Mouse (Mus musculus) liver, embryonic 14.5 days (tissue): ENCODE results near the gene Pik3ap1. TPM values are rescaled to one million over a fixed set of nuclear protein-coding genes. Genes with fewer than 3 reads are reported as not detected.

ENCODE experiments used
- ATAC-seq: fragments of 200-750 bp; cut with Nextera tagmentation; 2 replicates; pipeline ENCODE4 v1.8.0; 2017; ENCODE audit warnings: moderate number of reproducible peaks, mild to moderate bottlenecking, moderate library complexity; ENCODE audit not compliant: insufficient read depth
- DNase-seq, 3 experiments: peaks; one replicate each; pipeline ENCODE4 v3.0.0-alpha.2; 2012 to 2013; ENCODE audit warnings: low read depth in 3 of 3, low spot score in 3 of 3
- H3K27ac ChIP-seq: fragments of 300-500 bp; sonication (generic); 2 replicates; pipeline ENCODE4 v1.5.1; 2014; ENCODE audit warnings: moderate library complexity, mild to moderate bottlenecking, control low read depth, inconsistent platforms
- H3K27me3 ChIP-seq: fragments of 300-500 bp; sonication (generic); 2 replicates; pipeline ENCODE4 v1.6.1; 2014; ENCODE audit warnings: mild to moderate bottlenecking, low read length, moderate library complexity; ENCODE audit not compliant: control insufficient read depth, insufficient read depth
- H3K36me3 ChIP-seq: fragments of 300-500 bp; sonication (generic); replicated peaks from 2 replicates; pipeline ENCODE4 v1.6.1; 2014; ENCODE audit warnings: low read depth; ENCODE audit not compliant: control insufficient read depth, insufficient read depth
- H3K4me1 ChIP-seq, 2 experiments: fragments of 200-500 bp in 1 of 2; fragments of 300-500 bp in 1 of 2; sonication (generic) in 1 of 2; replicated peaks; 2 replicates each; pipeline ENCODE4 v1.6.1; 2012 to 2014; ENCODE audit warnings: antibody characterized with exemption in 1 of 2, inconsistent platforms in 1 of 2, low read length in 1 of 2; ENCODE audit not compliant: control insufficient read depth in 2 of 2, insufficient read depth in 2 of 2
- H3K4me2 ChIP-seq: fragments of 300-500 bp; sonication (generic); 2 replicates; pipeline ENCODE4 v1.6.1; 2014; ENCODE audit warnings: low read depth, mild to moderate bottlenecking, control low read depth, moderate library complexity
- H3K4me3 ChIP-seq, 2 experiments: fragments of 200-500 bp in 1 of 2; fragments of 300-500 bp in 1 of 2; sonication (generic) in 1 of 2; 2 replicates each; pipeline ENCODE4 v1.5.1; 2012 to 2014; ENCODE audit warnings: low read depth in 2 of 2, low read length in 2 of 2, mild to moderate bottlenecking in 2 of 2, control low read depth in 1 of 2, inconsistent platforms in 1 of 2, moderate library complexity in 1 of 2; ENCODE audit not compliant: insufficient read depth in 1 of 2
- H3K9ac ChIP-seq: fragments of 300-500 bp; sonication (generic); replicated peaks from 2 replicates; pipeline ENCODE4 v1.6.1; 2014; ENCODE audit warnings: mild to moderate bottlenecking, control low read depth, moderate library complexity
- H3K9me3 ChIP-seq: fragments of 300-500 bp; sonication (generic); 2 replicates; pipeline ENCODE4 v1.6.1; 2016; ENCODE audit warnings: low read length, mixed read lengths; ENCODE audit not compliant: control insufficient read depth
- CTCF ChIP-seq: IDR thresholded peaks from 2 replicates; pipeline ENCODE4 v1.5.1; 2016; ENCODE audit warnings: antibody characterized with exemption, low read depth, control low read depth
- EP300 ChIP-seq: IDR thresholded peaks from 2 replicates; pipeline ENCODE4 v1.6.1; 2016; ENCODE audit warnings: antibody characterized with exemption, low read depth
- WGBS: fragments of 180-500 bp; shearing (Covaris S2); extraction: QIAGEN DNeasy Blood & Tissue Kit; methylation state at CpG from one replicate; pipeline ENCODE4 v1.1.7; 2014; ENCODE audit not compliant: insufficient replicate concordance; 5-methylcytosine and 5-hydroxymethylcytosine counted together
- polyA plus RNA-seq, 2 experiments: library from polyadenylated mRNA; depleted of rRNA in 1 of 2; stranded (reverse) in 1 of 2; unstranded in 1 of 2; fragments of >200 nt; fragmentation: Nextera tagmentation in 1 of 2; extraction: Ambion mirVana in 1 of 2; gene quantifications; 2 replicates each; pipeline versions ENCODE4 v1.2.1 to v1.2.3; 2012 to 2014

Gene Pik3ap1
- polyA plus RNA-seq, 2 experiments, result 3.8 to 4.9 TPM

DNA sequence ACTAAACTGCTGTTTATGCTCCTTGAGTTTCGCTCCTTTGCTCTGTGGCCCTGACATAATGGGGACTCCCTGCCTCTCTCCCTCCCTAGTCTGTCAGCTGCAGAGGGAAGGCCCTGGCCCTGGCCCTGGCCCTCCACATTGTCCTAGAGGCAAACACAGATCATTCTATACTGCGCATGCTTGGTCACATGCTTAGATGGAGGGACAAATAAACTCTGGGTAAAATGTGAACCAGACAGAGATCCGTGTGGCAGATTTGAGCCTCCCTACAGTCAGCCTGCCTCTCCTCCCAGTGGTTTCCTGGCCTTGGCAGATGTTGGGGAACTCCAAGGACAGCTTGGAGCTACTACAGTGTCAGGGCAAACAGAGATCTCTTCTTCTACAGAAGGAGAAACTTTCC, 81.0 kb downstream of the Pik3ap1 start:
- 67% methylated on average over 3 of the region's 3 CpGs for WGBS
- Histone ChIP-seq H3K9ac (no peak overlapping the region), H3K4me3 (no peak overlapping the region), H3K9me3 (no peaks in the 10 kb centered on the region), H3K27ac (no peak overlapping the region), H3K36me3 (no peaks in the 10 kb centered on the region), H3K4me1 (no peaks in the 10 kb centered on the region), H3K27me3 (no peaks in the 10 kb centered on the region), H3K4me2 (no peak overlapping the region)
- ATAC-seq (no peak), DNase-seq (no peak)
- no peak for TF ChIP-seq EP300
- no peak for TF ChIP-seq CTCF

DNA sequence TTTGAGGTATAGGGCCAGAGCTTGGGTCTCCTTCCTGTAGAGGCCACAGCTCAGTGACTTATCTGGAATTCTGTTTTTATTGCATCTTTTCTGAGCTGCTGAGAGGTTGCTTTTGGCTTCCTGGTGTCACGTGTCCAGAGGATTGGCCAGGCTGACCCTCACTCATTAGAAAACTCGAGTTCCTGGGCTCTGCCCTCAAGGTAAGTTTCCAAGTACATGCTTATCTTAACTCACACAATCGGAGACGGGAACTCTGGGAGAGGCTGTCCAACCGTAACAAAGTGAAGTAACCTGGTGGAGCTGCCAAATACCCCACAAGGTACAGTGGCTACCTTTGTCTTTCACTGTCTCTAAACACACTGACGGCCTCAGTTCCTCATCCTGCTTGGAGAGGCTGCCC, 81.5 kb downstream of the Pik3ap1 start:
- DNase-seq (no peak), ATAC-seq (no peak)
- Histone ChIP-seq H3K4me2 (no peak overlapping the region), H3K36me3 (no peaks in the 10 kb centered on the region), H3K4me1 (no peaks in the 10 kb centered on the region), H3K27ac (no peak overlapping the region), H3K27me3 (no peaks in the 10 kb centered on the region), H3K4me3 (no peak overlapping the region), H3K9ac (no peak overlapping the region), H3K9me3 (no peaks in the 10 kb centered on the region)
- TF ChIP-seq CTCF, result no peak
- TF ChIP-seq EP300, result no peak
- WGBS, result 50% methylated on average over 6 of the region's 6 CpGs

DNA sequence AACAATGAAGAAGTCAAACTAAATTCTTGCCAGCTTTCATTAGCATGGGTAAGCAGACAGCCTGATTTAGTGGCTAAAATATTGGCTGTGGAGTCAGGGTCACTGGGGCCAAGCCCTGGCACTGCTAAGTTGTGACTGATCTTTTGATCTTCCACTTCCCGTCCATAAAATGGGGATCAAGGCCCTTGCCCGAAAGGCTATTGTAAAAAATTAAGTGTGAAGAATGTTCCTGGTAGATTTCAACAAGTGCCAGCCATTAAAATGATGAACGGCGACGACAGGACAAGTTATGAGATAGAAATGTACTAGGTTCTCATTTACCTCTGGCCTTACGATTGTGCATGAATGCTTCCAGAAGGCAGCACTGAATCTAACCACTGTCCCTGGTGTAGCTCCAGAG, 83.0 kb downstream of the Pik3ap1 start:
- Histone ChIP-seq H3K4me3 (no peak overlapping the region), H3K27ac (no peak overlapping the region), H3K27me3 (no peaks in the 10 kb centered on the region), H3K4me1 (no peaks in the 10 kb centered on the region), H3K4me2 (no peak overlapping the region), H3K9ac (no peak overlapping the region), H3K9me3 (no peaks in the 10 kb centered on the region), H3K36me3 (no peaks in the 10 kb centered on the region)
- WGBS, result 68% methylated on average over 6 of the region's 6 CpGs
- no peak for ATAC-seq
- no peak for DNase-seq
- TF ChIP-seq CTCF, result no peak
- TF ChIP-seq EP300, result no peak

DNA sequence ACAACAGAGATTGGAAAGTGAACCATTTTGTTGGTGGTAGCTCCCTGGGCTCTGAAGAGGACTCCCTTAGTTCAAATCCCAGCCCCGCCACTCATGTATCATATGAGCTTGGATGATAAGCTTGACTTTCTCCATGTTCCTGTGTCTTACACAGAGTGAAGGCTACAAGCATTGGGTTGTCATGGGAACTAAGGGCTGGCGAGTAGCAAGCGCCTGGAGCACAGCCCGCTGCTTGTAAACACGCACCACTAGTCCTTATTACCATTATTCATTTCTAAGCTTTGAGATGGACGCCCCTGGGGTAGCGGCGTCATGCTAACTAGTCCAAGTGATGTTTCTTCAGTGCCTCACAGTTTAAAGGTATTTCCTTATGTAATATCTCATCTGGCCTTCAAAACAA, 85.5 kb downstream of the Pik3ap1 start:
- WGBS, result 76% methylated on average over 8 of the region's 8 CpGs

DNA sequence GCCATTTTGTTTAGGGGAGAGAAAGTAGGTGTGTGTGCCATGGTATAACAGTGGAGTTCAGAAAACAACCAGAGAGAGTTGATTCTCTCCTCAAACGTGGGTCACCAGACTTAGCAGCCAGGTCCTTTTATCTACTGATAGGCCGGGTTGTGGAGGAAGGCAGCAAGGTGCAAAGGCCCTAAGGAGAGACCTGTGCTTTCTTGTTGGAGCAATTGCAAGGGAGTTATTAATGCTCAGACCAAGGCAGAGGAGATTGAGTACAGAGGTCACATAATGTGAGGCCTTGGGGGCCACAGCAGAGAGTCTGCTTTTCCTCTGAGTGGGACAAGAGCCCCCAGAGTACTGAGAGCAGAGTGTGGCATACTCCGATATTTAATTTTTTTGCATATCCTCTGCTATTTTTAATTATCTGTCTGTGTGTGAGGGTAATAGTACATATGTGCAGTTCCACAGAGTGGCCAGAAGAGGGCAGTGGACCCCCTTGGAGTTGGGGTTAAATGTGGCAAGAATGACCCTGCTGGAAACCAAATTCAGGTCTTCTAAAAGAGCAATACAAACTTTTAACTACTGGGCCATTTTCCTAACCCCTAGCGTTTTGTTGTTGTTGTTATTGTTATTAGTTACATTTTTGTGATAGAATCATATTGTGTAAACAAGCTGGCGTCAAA, 93.8 kb downstream of the Pik3ap1 start:
- H3K4me1 ChIP-seq, result no peaks in the 10 kb centered on the region
- H3K27ac ChIP-seq, result no peak overlapping the region
- DNase-seq (no peak), ATAC-seq (no peak)
- H3K36me3 ChIP-seq, result no peaks in the 10 kb centered on the region
- H3K4me3 ChIP-seq, result no peak overlapping the region
- 42% methylated on average over 5 of the region's 5 CpGs for WGBS
- H3K9me3 ChIP-seq, result no peaks in the 10 kb centered on the region
- H3K9ac ChIP-seq, result no peak overlapping the region
- H3K4me2 ChIP-seq, result no peak overlapping the region
- no peaks in the 10 kb centered on the region for H3K27me3 ChIP-seq
- TF ChIP-seq EP300, result no peak
- TF ChIP-seq CTCF, result peak; percentile 74

More for the DNA sequence above, 85.5 kb downstream of the Pik3ap1 start:
- no peak overlapping the region for H3K9ac ChIP-seq
- H3K36me3 ChIP-seq, result no peaks in the 10 kb centered on the region
- no peak overlapping the region for H3K4me2 ChIP-seq
- no peak overlapping the region for H3K4me3 ChIP-seq
- ATAC-seq (no peak), DNase-seq (no peak)
- H3K4me1 ChIP-seq, result no peaks in the 10 kb centered on the region
- no peaks in the 10 kb centered on the region for H3K9me3 ChIP-seq
- no peaks in the 10 kb centered on the region for H3K27me3 ChIP-seq
- no peak overlapping the region for H3K27ac ChIP-seq
- TF ChIP-seq CTCF, result no peak
- no peak for TF ChIP-seq EP300
